Mouse (Mus musculus) embryonic facial prominence, embryonic 12.5 days (tissue): ENCODE measurements around the gene Mid2. TPM values are rescaled to one million over a fixed set of nuclear protein-coding genes. Genes with fewer than 3 reads are reported as not detected.

Experiments used
- ATAC-seq: fragments of 200-750 bp; cut with Nextera tagmentation; 2 replicates; pipeline ENCODE4 v1.8.0; 2017; ENCODE audit not compliant: insufficient number of reproducible peaks, insufficient read depth, low FRiP score, low TSS enrichment
- H3K27ac ChIP-seq: fragments of 300-500 bp; sonication (generic); 2 replicates; pipeline ENCODE4 v1.5.1; 2016; ENCODE audit warnings: mild to moderate bottlenecking
- H3K27me3 ChIP-seq: fragments of 300-500 bp; sonication (generic); 2 replicates; pipeline ENCODE4 v1.6.1; 2016; ENCODE audit warnings: mild to moderate bottlenecking, moderate library complexity
- H3K36me3 ChIP-seq: fragments of 300-500 bp; sonication (generic); 2 replicates; pipeline ENCODE4 v1.6.1; 2016; ENCODE audit warnings: mild to moderate bottlenecking
- H3K4me1 ChIP-seq: fragments of 300-500 bp; sonication (generic); 2 replicates; pipeline ENCODE4 v1.6.1; 2016
- H3K4me2 ChIP-seq: fragments of 300-500 bp; sonication (generic); replicated peaks from 2 replicates; pipeline ENCODE4 v1.6.1; 2016; ENCODE audit warnings: mild to moderate bottlenecking, moderate library complexity
- H3K4me3 ChIP-seq: fragments of 300-500 bp; sonication (generic); 2 replicates; pipeline ENCODE4 v1.5.1; 2016; ENCODE audit warnings: mild to moderate bottlenecking
- H3K9ac ChIP-seq: fragments of 300-500 bp; sonication (generic); 2 replicates; pipeline ENCODE4 v1.6.1; 2016; ENCODE audit warnings: mild to moderate bottlenecking, moderate library complexity
- H3K9me3 ChIP-seq: fragments of 300-500 bp; sonication (generic); 2 replicates; pipeline ENCODE4 v1.6.1; 2016; ENCODE audit warnings: mild to moderate bottlenecking, moderate library complexity
- WGBS: fragments of 180-500 bp; shearing (Covaris S2); methylation state at CpG from one replicate; pipeline ENCODE4 v1.1.7; 2016; 5-methylcytosine and 5-hydroxymethylcytosine counted together
- polyA plus RNA-seq: library from polyadenylated mRNA; unstranded; fragments of >200 nt; fragmentation: Nextera tagmentation; extraction: Ambion mirVana; gene quantifications from 2 replicates; pipeline ENCODE4 v1.2.1, GENCODE M21; 2016

The Mid2 gene
- polyA plus RNA-seq, 1 experiment from 2014 or later = 3.2 TPM

DNA sequence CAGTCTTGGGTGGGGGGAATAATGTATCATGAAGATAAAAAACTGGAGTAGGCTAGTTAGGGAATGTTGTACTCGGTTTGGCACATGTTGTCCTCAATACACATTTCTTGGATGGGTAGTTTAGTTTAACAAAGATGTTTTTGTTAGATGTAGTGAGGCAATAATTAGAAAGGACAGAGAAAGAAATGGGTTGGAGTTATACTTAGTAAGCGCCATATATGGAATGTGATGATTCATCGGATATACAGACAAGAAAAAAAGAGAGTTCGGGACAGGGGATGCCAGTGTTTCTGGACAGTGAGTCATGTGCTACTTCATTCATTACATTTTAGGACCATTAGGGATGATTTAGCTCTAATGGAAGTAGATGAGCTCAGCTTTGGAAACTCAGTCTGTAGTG, 41.7 kb downstream of the Mid2 start:
- WGBS = 75% methylated on average over 4 of the region's 4 CpGs
- no peak for ATAC-seq
- Histone ChIP-seq H3K4me1 (no peaks in the 10 kb centered on the region), H3K27me3 (peaks cover 6% of the 10 kb centered on the region; the same call in 1 of the 2 replicates), H3K27ac (no peak overlapping the region), H3K9ac (no peak overlapping the region), H3K9me3 (no peaks in the 10 kb centered on the region), H3K4me2 (no peak overlapping the region), H3K36me3 (no peaks in the 10 kb centered on the region), H3K4me3 (no peak overlapping the region)

- Histone ChIP-seq H3K27me3 (no peaks in the 10 kb centered on the region; the same call in 1 of the 2 replicates), H3K4me2 (no peak overlapping the region), H3K27ac (no peak overlapping the region), H3K9me3 (no peaks in the 10 kb centered on the region), H3K4me1 (no peaks in the 10 kb centered on the region), H3K4me3 (no peak overlapping the region), H3K36me3 (no peaks in the 10 kb centered on the region), H3K9ac (no peak overlapping the region)
- 42% methylated on average over 4 of the region's 4 CpGs for WGBS
- no peak for ATAC-seq
Measured at GRCm38 (mm10) chrX:140722400-140722799, 58.0 kb downstream of the Mid2 start.

DNA sequence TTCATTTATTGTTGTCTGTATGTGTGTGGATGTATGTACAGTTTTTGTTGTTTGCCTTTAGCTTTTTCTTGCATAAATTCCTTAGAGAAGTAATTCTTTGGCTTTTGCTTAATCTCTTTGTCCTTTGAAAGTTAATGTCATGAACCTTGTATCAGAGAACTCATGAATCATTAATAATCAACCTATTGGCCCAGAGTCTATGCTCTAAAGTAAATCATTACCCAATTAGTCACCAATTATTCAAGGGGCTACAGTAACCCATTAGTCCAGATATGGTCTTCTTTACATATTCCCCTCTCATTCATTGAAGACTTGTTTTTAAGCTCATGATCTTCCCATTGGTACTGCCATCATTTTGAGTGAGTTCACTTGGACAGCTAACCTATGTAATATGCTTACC, 74.6 kb downstream of the Mid2 start:
- 0 out of 2 replicates have a peak, but pooled peaks cover 2% of the 10 kb centered on the region for H3K27me3 ChIP-seq
- H3K4me3 ChIP-seq = no peak overlapping the region

DNA sequence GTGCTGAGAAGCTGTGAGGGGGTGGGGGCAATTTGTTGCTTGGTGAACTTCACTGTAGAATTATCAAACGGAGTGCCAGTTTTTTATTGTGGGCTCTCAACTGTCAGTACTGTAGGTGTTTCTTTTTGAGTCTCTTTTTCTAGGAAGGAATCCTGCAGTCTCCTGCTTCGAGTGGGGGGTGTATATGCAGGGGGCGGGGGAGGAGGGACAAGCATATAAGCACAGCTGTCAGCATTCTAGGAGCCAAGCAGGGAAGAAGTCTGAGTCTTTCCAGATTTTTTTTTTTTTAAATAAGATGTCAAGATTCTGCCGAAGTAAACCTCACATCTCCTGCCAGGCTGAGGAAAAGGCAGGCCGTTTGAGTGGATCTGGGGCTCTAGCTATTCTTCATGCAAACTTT, 78.8 kb downstream of the Mid2 start:
- Histone ChIP-seq H3K4me3 (no peak overlapping the region), H3K27ac (no peak overlapping the region), H3K9ac (no peak overlapping the region), H3K9me3 (no peaks in the 10 kb centered on the region), H3K4me2 (no peak overlapping the region), H3K27me3 (no peaks in the 10 kb centered on the region), H3K36me3 (no peaks in the 10 kb centered on the region), H3K4me1 (no peaks in the 10 kb centered on the region)
- WGBS = 58% methylated on average over 5 of the region's 5 CpGs
- ATAC-seq = no peak

More for the DNA sequence above, 74.6 kb downstream of the Mid2 start:
- Histone ChIP-seq H3K4me1 (no peaks in the 10 kb centered on the region), H3K27ac (no peak overlapping the region), H3K9me3 (no peaks in the 10 kb centered on the region), H3K9ac (no peak overlapping the region), H3K36me3 (no peaks in the 10 kb centered on the region), H3K4me2 (no peak overlapping the region)
- ATAC-seq = no peak

DNA sequence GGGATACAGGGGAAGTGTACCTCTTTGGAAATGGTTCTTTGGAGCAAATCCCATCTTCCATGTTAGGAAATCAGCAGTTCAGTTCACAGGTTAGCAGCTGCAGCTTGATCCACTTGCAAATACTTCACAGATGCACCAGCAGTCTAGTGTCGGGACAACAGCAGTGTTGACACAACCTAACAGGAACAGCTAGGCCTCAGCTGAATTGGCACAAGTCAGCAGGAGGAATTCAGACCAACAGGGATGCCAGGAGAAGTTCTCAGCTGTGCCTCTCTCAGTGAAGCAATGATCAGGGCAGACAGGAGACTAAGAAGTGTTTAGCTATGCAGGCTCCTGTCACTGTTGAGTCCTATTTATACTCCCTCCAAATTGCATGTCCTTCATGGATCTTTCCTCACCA, 105.4 kb downstream of the Mid2 start:
- H3K4me3 ChIP-seq = no peak overlapping the region
- WGBS = 63% methylated on average over 1 of the region's 1 CpGs
- ATAC-seq = no peak
- H3K9ac ChIP-seq = no peak overlapping the region
- H3K36me3 ChIP-seq = no peaks in the 10 kb centered on the region
- H3K4me2 ChIP-seq = no peak overlapping the region
- peaks cover 8% of the 10 kb centered on the region; the same call in 1 of the 2 replicates for H3K27me3 ChIP-seq
- H3K27ac ChIP-seq = no peak overlapping the region
- no peaks in the 10 kb centered on the region for H3K9me3 ChIP-seq
- no peaks in the 10 kb centered on the region for H3K4me1 ChIP-seq

GRCm38 (mm10) chrX:140805340-140805739, 140.9 kb downstream of the Mid2 start:
- Histone ChIP-seq H3K4me3 (no peak overlapping the region), H3K4me2 (no peak overlapping the region), H3K36me3 (no peaks in the 10 kb centered on the region), H3K4me1 (no peaks in the 10 kb centered on the region), H3K27ac (no peak overlapping the region), H3K9ac (no peak overlapping the region), H3K27me3 (peaks cover 9% of the 10 kb centered on the region), H3K9me3 (no peaks in the 10 kb centered on the region)
- ATAC-seq = no peak
- WGBS = 86% methylated on average over 2 of the region's 2 CpGs

DNA sequence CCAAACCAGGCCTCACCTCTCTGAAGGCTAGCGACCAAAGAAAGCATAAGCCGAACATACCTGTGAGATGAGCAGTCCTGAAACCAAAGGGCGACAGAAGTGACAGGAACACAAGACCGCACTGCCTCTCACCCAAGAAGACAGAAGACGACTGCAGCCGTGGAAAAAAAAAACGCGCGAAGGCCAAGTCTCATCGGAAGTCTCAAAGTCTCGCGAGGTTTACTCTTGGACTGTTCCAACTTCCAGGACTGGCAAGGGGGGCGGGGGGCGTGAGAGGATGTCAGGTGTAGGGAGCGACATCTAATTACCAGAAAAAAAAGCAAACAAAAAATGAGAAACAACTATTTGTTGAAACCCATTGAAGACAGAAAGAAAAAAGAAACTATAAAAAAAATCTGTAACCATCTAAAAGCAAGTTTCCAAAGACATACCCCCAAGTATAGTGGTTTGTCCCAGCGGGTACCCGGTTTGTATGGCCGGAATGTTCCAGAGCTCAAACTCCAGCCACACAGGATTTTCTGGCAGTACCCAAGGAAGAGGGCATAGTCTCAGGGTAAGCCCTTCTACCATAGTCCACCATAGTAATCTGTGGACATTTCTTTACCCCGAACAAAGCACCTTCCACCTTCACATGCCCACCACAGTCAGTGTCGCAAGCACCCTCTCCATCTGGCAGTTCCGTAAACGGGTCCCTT, 149.1 kb downstream of the Mid2 start, which contains the start of gene Tex13b:
TSS of gene Tex13b (minus strand) at position 122 of the 695 bp plus-strand sequence.
- 94% methylated on average over 22 of the region's 22 CpGs for WGBS
- H3K4me2 ChIP-seq = no peak within 1 kb of the TSS
- no peaks in the 10 kb centered on the region for H3K4me1 ChIP-seq
- peaks cover 7% of the 10 kb centered on the region for H3K27me3 ChIP-seq
- no peak within 1 kb of the TSS for H3K27ac ChIP-seq
- ATAC-seq = no peak
- no peaks in the 10 kb centered on the region for H3K9me3 ChIP-seq
- no peak within 1 kb of the TSS for H3K9ac ChIP-seq
- H3K36me3 ChIP-seq = no peaks in the 10 kb centered on the region
- H3K4me3 ChIP-seq = no peak within 1 kb of the TSS

Other genes with a start within 250 kb of the Mid2 start
- 58.1 and 60.7 TPM in 2 replicates for gene Prps1, start 208.0 kb upstream of the Mid2 start, polyA plus RNA-seq
- gene Tsc22d3, start 63.9 kb upstream of the Mid2 start, polyA plus RNA-seq = 108 and 113 TPM in 2 replicates
- not detected in 2 replicates for gene Tex13b, start 148.8 kb downstream of the Mid2 start, polyA plus RNA-seq
- 0.08 TPM in 1 of 2 replicates, not detected in the other for gene Vsig1, start 243.0 kb downstream of the Mid2 start, polyA plus RNA-seq